Mouse (Mus musculus) regulatory T cell (primary cell): Measurements from ENCODE around the gene Smim7.

Source experiments
- in situ Hi-C: fragments of 300-600 bp; cut with MboI, MseI; formaldehyde crosslinking; loops from one replicate; pipeline ENCODE4 v1.15.1; 2025; ENCODE audit warnings: high pct_unique_total_duplicates

Gene Smim7

GRCm38 (mm10) chr8:72570633-72571610 lies at the start of gene Smim7:
Smim7 (minus strand) TSS chr8:72571088.
- in situ Hi-C loops = loop anchor here (10.0 kb wide), 1 partner anchor 154 kb away; the partner anchor contains the start of gene Sin3b

GRCm38 (mm10) chr8:72590198-72590597 lies 19.3 kb upstream of the Smim7 start:
- in situ Hi-C loops = no loop called here

- in situ Hi-C loops = loop anchor here (5.0 to 10.0 kb wide), 3 partner anchors 53 to 156 kb away; no protein-coding TSS in a partner anchor
Observed at GRCm38 (mm10) chr8:72589286-72589685, 18.4 kb upstream of the Smim7 start.

DNA sequence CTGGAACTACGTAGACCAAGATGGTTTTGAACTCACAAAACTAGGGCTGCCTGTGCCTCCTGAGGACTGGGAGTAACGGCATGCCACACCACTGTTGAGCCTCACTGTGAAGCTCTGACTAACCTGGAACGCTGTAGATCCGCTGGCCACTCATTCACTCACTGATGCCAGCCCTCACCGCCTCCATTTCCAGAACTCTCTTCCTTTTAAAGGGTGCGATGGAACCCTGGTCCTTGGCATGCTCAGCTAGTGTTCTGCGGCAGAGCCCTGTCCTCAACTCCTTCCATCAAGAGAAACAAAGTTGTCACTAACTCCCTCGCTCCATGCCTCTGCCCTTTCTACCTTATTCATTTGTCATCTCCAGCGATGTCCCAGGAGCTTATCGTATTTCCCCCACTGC lies 18.0 kb upstream of the Smim7 start:
- in situ Hi-C loops = loop anchor here (5.0 to 10.0 kb wide), 3 partner anchors 53 to 156 kb away; no protein-coding TSS in a partner anchor

GRCm38 (mm10) chr8:72587806-72588205 lies 16.9 kb upstream of the Smim7 start:
- in situ Hi-C loops = loop anchor here (5.0 to 10.0 kb wide), 3 partner anchors 54 to 157 kb away; no protein-coding TSS in a partner anchor

GRCm38 (mm10) chr8:72584390-72584789 lies 13.5 kb upstream of the Smim7 start:
- in situ Hi-C loops = loop anchor here (10.0 kb wide), 1 partner anchor 160 kb away; no protein-coding TSS in a partner anchor

- in situ Hi-C loops = loop anchor here (10.0 kb wide), 1 partner anchor 162 kb away; no protein-coding TSS in a partner anchor
Observed at GRCm38 (mm10) chr8:72583056-72583771, 12.3 kb upstream of the Smim7 start.

DNA sequence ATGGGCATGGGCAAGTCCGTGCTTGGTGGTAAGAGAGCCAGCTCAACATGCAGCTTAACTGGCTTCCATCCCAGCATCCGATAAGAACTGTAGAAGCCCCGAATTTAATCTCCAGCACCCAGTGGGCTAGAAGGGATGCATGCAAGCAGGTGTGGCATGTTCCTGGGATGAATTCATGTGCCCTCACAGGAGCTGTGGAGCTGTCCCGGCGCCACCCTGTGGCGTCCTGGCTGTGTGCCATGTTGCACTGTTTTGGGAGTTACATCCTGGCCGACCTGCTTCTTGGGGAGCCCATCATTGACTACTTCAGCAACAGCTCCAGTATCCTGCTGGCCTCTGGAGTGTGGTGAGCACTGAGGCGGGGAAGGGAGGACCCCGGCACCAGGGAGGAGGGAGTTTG lies 8.5 kb upstream of the Smim7 start:
- in situ Hi-C loops = loop anchor here (10.0 kb wide), 1 partner anchor 145 kb away; the partner anchor contains the start of gene Sin3b

DNA sequence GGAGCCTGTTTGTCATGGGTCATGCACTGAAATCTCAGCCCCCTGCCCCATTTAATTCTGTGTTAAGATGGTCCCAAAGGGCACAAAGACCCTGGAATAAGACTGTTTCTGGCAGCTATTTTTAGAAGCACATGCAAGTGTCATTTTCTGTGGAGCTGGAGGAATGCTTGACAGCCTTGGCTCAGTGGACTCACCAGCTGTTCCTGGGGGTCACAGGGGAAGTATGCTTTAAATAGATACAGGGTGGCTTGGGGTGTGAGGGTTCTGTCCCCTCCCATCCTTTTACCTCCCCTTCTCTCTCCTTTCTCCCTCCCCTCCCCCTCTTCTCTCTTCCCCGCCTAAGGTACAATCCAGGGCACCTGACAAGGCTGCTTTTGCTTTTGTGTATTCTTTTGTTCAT lies 7.1 kb upstream of the Smim7 start:
- in situ Hi-C loops = loop anchor here (10.0 kb wide), 1 partner anchor 147 kb away; the partner anchor contains the start of gene Sin3b

GRCm38 (mm10) chr8:72577266-72577665 lies 6.4 kb upstream of the Smim7 start:
- in situ Hi-C loops = loop anchor here (10.0 kb wide), 1 partner anchor 148 kb away; the partner anchor contains the start of gene Sin3b

GRCm38 (mm10) chr8:72575915-72576314 lies 5.0 kb upstream of the Smim7 start:
- in situ Hi-C loops = loop anchor here (10.0 kb wide), 1 partner anchor 149 kb away; the partner anchor contains the start of gene Sin3b

DNA sequence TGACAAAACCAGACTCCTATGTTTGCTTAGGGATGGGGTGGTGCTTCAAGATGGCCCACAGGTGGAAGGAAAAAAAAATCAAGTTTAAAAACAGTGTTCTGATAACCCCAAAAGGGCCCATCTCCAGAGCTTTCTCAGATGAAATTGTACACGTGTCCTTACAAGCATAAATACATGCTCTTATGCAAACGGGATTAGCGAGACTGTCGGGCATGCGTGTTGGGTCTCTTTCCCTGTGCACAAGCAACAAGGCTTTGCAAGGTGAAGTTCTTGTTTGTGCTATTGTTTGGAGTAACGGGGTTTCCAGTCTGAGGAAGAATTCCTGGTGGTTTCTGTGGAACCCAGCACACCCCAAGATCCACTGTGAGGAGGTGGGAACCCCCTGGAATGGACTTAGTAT lies 2.6 kb upstream of the Smim7 start:
- in situ Hi-C loops = loop anchor here (10.0 kb wide), 1 partner anchor 151 kb away; the partner anchor contains the start of gene Sin3b

- in situ Hi-C loops = loop anchor here (10.0 kb wide), 1 partner anchor 152 kb away; the partner anchor contains the start of gene Sin3b
Observed at GRCm38 (mm10) chr8:72572507-72572906, 1.6 kb upstream of the Smim7 start.

DNA sequence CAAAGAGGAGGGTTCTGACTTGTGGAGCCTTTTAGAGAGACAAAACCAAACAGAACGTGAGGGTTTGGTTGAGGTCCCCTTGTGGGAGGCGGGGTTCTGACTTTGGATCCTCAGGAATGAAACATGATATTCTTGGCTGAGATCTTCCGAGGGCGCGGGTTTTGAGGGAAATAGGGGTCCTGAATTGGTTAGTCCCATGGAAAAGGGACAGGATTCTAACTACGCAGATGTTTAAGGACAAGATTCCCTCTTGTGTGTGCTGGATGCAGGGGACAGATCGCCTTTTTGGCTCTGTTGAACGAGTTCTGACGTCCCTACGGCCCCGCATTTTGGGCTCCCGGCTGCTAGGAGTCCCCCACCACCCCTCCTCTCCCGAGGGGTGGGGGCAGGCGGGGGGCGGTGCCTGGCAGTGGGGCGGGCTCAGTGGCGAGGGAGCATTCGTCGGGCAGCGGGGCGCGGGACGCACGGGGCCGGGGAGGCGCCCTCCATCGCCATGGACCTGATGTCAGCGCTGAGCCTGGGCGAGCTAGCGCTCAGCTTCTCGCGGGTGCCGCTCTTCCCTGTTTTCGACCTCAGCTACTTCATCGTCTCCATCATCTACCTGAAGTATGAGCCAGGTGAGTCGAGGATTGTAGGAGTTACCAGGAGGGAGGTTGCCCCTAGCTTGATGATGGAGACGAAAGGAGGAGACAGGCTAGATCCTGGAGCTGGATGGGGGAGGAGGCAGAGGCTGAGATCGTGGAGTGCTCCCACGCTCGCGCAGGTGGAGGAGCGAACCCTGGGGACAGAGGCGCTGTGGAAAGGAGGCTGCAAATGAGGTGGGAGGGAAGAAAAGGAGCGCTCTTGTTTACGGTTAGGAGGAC lies 954 bp upstream of the Smim7 start, which contains the start of gene Tmem38a:
Gene Tmem38a (plus strand): TSS at position 445 of the 863 bp plus-strand sequence.
- in situ Hi-C loops = loop anchor here (10.0 kb wide), 1 partner anchor 153 kb away; the partner anchor contains the start of gene Sin3b

GRCm38 (mm10) chr8:72565970-72566369 lies 4.9 kb downstream of the Smim7 start:
- in situ Hi-C loops = no loop called here

GRCm38 (mm10) chr8:72561111-72561689 lies 9.7 kb downstream of the Smim7 start:
- in situ Hi-C loops = no loop called here

DNA sequence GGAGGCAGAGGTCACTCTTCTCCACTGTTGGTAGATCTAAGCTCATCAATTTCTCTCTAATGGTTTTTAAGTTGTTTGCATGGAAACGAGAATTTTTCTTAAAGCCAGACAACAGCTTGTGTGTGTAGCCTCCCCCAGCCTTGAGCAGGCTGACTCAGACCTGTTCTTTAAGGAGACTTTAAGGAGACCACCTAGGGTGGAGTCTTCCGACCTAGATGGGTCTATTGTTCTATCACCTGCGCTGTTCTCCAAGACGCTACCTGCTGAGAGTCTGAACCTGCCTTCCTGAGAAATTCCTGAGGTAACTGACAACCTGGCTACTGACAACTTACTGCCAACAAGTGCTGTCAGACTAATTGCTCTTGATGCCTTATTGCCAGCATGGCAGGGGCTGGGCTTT lies 15.1 kb downstream of the Smim7 start:
- in situ Hi-C loops = loop anchor here (10.0 kb wide), 1 partner anchor 301 kb away; no protein-coding TSS in a partner anchor

DNA sequence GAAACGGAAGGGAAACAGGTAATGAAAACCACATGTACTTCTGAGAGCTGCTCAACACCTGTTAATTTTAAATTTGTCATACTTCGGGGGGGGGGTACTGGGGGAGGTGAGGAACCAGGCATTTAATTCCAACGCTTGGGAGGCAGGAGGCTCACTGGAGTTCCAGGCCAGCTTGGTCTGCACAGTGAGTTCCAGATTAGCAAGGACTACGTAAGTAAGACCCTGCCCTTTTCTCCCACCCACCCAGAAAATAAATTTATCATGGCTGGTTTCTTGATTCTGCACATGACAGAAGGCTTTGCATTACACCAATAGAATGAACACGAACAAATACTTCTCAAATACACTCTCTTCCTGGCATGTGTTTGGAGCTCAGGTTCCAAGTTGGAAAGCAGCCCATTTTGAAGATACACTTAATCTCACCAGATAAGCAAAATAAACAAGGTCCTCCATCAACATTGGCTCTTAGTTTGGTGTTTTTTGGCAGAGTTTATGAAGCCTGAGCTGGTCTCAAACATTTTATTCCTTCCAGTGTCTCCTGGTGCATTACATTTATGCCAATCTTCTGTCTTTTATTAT lies 21.5 kb downstream of the Smim7 start:
- in situ Hi-C loops = loop anchor here (10.0 kb wide), 1 partner anchor 55 kb away; the partner anchor contains the start of gene Slc35e1

DNA sequence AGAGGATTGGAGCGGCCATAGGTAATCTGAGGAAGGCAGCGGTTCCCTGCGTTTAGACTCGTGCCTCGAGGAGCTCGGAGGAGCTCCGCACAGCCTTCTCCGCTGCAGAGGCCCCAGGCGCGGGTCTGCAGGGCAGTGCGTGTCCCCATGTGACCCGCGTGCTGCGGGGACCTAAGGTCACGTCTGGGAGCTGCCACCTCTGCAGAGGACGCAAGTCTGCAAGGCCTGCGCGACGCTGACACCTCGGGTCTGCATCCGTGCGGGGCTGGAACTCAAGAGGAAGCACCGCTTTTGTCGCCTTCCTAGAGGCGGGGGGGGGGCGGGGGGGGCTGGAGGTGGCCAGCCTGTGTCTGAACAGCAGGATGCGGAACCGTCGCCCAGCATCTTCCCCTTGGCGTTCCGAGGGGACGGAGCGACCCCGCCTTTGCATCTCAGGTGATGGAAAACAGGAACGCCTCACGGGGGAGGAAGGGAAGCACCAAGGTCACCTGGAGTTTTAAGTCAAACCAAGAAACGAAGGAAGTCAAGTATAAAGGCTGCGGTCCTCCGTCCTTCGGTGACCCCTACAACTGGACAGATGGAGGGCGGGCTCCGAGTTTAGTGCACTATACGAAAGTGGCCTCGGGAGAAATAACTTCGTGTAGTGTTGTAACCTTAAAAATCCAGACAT lies 22.1 kb downstream of the Smim7 start:
- in situ Hi-C loops = loop anchor here (10.0 kb wide), 1 partner anchor 54 kb away; the partner anchor contains the start of gene Slc35e1
